In genomic region chr2:104096256-104096655, GRCm38 (mm10) we compare ENCODE assay signal across 9 mouse cellular contexts. TPM values are rescaled to one million over a fixed set of nuclear protein-coding genes. Genes with fewer than 3 reads are reported as not detected.
DNase-seq lines count a peak whose midpoint lies in the region; ATAC-seq and TF ChIP-seq lines count a peak whose summit lies in the region.
"Had no signal": no experiment of that assay in that cellular context is flagged by ENCODE, and none has a peak within 500 bp of the region (broad histone marks: within the 10 kb centered on the region; RNA-seq: fewer than 3 reads in every experiment).

No protein-coding gene starts in this region.

- peak overlapping the region; percentile 51 for H3K9ac ChIP-seq in intestine, postnatal 0 days (ENCODE audit: low read depth, low read length)
- H3K9ac ChIP-seq in midbrain, postnatal 0 days (replicated peaks; ENCODE audit: low read length, poor library complexity, severe bottlenecking), result peak overlapping the region; percentile 42; the same call in 1 of the 2 replicates

- 11% methylated on average over 10 of the region's 10 CpGs for WGBS in kidney, adult 2 months
- WGBS in intestine, postnatal 0 days, result 34% methylated on average over 10 of the region's 10 CpGs
- 41% methylated on average over 10 of the region's 10 CpGs for WGBS in midbrain, postnatal 0 days

- no peak for TF ChIP-seq POLR2A in kidney, adult 2 months (IDR thresholded peaks at IDR 0.05; ENCODE audit: low read depth, low read length)

- peak overlapping the region; percentile 67 for H3K4me2 ChIP-seq in intestine, postnatal 0 days (replicated peaks; ENCODE audit: low read depth)
- H3K4me2 ChIP-seq in midbrain, postnatal 0 days (ENCODE audit: low read depth, low read length, poor library complexity, severe bottlenecking), result peak overlapping the region; percentile 58

- no peaks in the 10 kb centered on the region for H3K27me3 ChIP-seq in kidney, adult 2 months (replicated peaks; ENCODE audit: control insufficient read depth, insufficient read depth, low read length)
- no peaks in the 10 kb centered on the region for H3K27me3 ChIP-seq in intestine, postnatal 0 days (replicated peaks; ENCODE audit: control insufficient read depth, insufficient read depth, low read length)
- no peaks in the 10 kb centered on the region for H3K27me3 ChIP-seq in midbrain, postnatal 0 days (ENCODE audit: insufficient read depth, low read length)

- H3K36me3 ChIP-seq in kidney, adult 2 months (ENCODE audit: control insufficient read depth, insufficient read depth, low read length), result no peaks in the 10 kb centered on the region
- no peaks in the 10 kb centered on the region for H3K36me3 ChIP-seq in intestine, postnatal 0 days (ENCODE audit: control insufficient read depth, insufficient read depth)
- no peaks in the 10 kb centered on the region for H3K36me3 ChIP-seq in midbrain, postnatal 0 days (ENCODE audit: insufficient read depth, low read length)

- no peaks in the 10 kb centered on the region; the same call in 1 of the 2 replicates for H3K4me1 ChIP-seq in kidney, adult 2 months (ENCODE audit: control insufficient read depth, insufficient read depth, low read length)
- H3K4me1 ChIP-seq in brown adipose tissue, adult 24 weeks (ENCODE audit: control insufficient read depth, insufficient read depth, insufficient read length, low read length), result peaks cover 6% of the 10 kb centered on the region; the same call in 1 of the 2 replicates
- H3K4me1 ChIP-seq in intestine, postnatal 0 days (replicated peaks; ENCODE audit: control insufficient read depth, insufficient read depth, low read length), result peaks cover 5% of the 10 kb centered on the region; the same call in 1 of the 2 replicates
- H3K4me1 ChIP-seq in midbrain, postnatal 0 days (ENCODE audit: insufficient read depth, low read length), result no peaks in the 10 kb centered on the region

- no peak for ATAC-seq in intestine, postnatal 0 days
- no peak for ATAC-seq in midbrain, postnatal 0 days (ENCODE audit: low FRiP score)

- peak overlapping the region; percentile 79 for H3K4me3 ChIP-seq in kidney, adult 2 months (ENCODE audit: insufficient read depth, low read depth, low read length)
- H3K4me3 ChIP-seq in brown adipose tissue, adult 24 weeks (ENCODE audit: insufficient read depth, low read depth, low read length), result peak overlapping the region; percentile 71
- H3K4me3 ChIP-seq in intestine, postnatal 0 days (ENCODE audit: low read depth, low read length), result peak overlapping the region; percentile 50
- H3K4me3 ChIP-seq in midbrain, postnatal 0 days (ENCODE audit: low read depth, low read length), result peak overlapping the region; percentile 36

- DNase-seq in kidney, adult 2 months, result peak; percentile 19
- DNase-seq in kidney, adult 18-20 months, result no peak
- DNase-seq in midbrain, postnatal 0 days (ENCODE audit: low spot score), result no peak
- no peak for DNase-seq in right cerebral cortex, postnatal 4 days
- DNase-seq in left cerebral cortex, postnatal 4 days, result no peak
- DNase-seq in adrenal gland, adult 2 months, result no peak

- H3K9me3 ChIP-seq in intestine, postnatal 0 days (ENCODE audit: control insufficient read depth), result no peaks in the 10 kb centered on the region
- H3K9me3 ChIP-seq in midbrain, postnatal 0 days (ENCODE audit: low read length), result no peaks in the 10 kb centered on the region

- no peak for TF ChIP-seq CTCF in kidney, adult 2 months (conservative IDR thresholded peaks at IDR 0.05; ENCODE audit: insufficient read depth, insufficient read length, low read depth, low read length)
- TF ChIP-seq CTCF in intestine, postnatal 0 days (IDR thresholded peaks at IDR 0.05; ENCODE audit: low read depth), result no peak
- no peak for TF ChIP-seq CTCF in midbrain, postnatal 0 days (IDR thresholded peaks at IDR 0.05)

- H3K27ac ChIP-seq in kidney, adult 2 months (ENCODE audit: insufficient read depth, low read depth, low read length), result peak overlapping the region; percentile 94
- H3K27ac ChIP-seq in brown adipose tissue, adult 24 weeks (replicated peaks; ENCODE audit: low read depth, low read length), result peak overlapping the region; percentile 83
- peak overlapping the region; percentile 77 for H3K27ac ChIP-seq in intestine, postnatal 0 days (ENCODE audit: low read depth, low read length)
- H3K27ac ChIP-seq in midbrain, postnatal 0 days (ENCODE audit: low read depth, low read length), result peak overlapping the region; percentile 62; the same call in 1 of the 2 replicates

- intact Hi-C loops in left cerebral cortex, postnatal 4 days (cut with DNase I), result no loop called here

RNA-seq across cellular contexts. Expression of gene Cd59a, which starts 0.7 kb away (rescaled TPM):
- polyA plus RNA-seq in kidney, adult 2 months (2012; rRNA removed), result 31.1 and 31.6 TPM in 2 replicates
- polyA plus RNA-seq in brown adipose tissue, adult 24 weeks (2012; ENCODE audit: insufficient read depth, insufficient read length, missing spikeins), result 174 and 250 TPM in 2 replicates
- 71.9 and 82.3 TPM in 2 replicates for polyA plus RNA-seq in intestine, postnatal 0 days (2015; fragmentation: Nextera tagmentation; extraction: Ambion mirVana)
- total RNA-seq in midbrain, postnatal 0 days (2014; rRNA removed), result 3.2 and 5.7 TPM in 2 replicates
- polyA plus RNA-seq in midbrain, postnatal 0 days (2015; fragmentation: Nextera tagmentation; extraction: Ambion mirVana), result 13.1 and 14.6 TPM in 2 replicates
- 1 to 10 TPM; 1.6 to 2.5 TPM for total RNA-seq in left cerebral cortex, postnatal 4 days (2021)
- 100 to 1,000 TPM; 113 to 117 TPM for total RNA-seq in adrenal gland, adult 2 months (2021)
- polyA plus RNA-seq in adrenal gland, adult 2 months (2012; rRNA removed), result 24.5 and 30.9 TPM in 2 replicates

RNA-seq across cellular contexts. Expression of gene A930018P22Rik, which starts 26.3 kb away (rescaled TPM):
- 0.12 and 0.19 TPM in 2 replicates for polyA plus RNA-seq in kidney, adult 2 months (2012; rRNA removed)
- 1.3 TPM in 1 of 2 replicates, not detected in the other for polyA plus RNA-seq in brown adipose tissue, adult 24 weeks (2012; ENCODE audit: insufficient read depth, insufficient read length, missing spikeins)
- polyA plus RNA-seq in intestine, postnatal 0 days (2015; fragmentation: Nextera tagmentation; extraction: Ambion mirVana), result 0.48 and 0.88 TPM in 2 replicates
- not detected in 2 replicates for total RNA-seq in midbrain, postnatal 0 days (2014; rRNA removed)
- polyA plus RNA-seq in midbrain, postnatal 0 days (2015; fragmentation: Nextera tagmentation; extraction: Ambion mirVana), result 0.26 TPM in 1 of 2 replicates, not detected in the other
- total RNA-seq in left cerebral cortex, postnatal 4 days (2021), result not detected
- total RNA-seq in adrenal gland, adult 2 months (2021), result 1 to 10 TPM in 1 of 2 experiments, under 1 TPM in 1; 0.73 to 1.6 TPM
- polyA plus RNA-seq in adrenal gland, adult 2 months (2012; rRNA removed), result 1.8 and 3.3 TPM in 2 replicates
- total RNA-seq: left cerebral cortex, adult 18-20 months had no signal

RNA-seq across cellular contexts. Expression of gene Cd59b, which starts 26.6 kb away (rescaled TPM):
- 18.5 and 25.0 TPM in 2 replicates for polyA plus RNA-seq in kidney, adult 2 months (2012; rRNA removed)
- 55.9 and 57.5 TPM in 2 replicates for polyA plus RNA-seq in brown adipose tissue, adult 24 weeks (2012; ENCODE audit: insufficient read depth, insufficient read length, missing spikeins)
- 4.3 and 6.3 TPM in 2 replicates for polyA plus RNA-seq in intestine, postnatal 0 days (2015; fragmentation: Nextera tagmentation; extraction: Ambion mirVana)
- 1.5 TPM in 1 of 2 replicates, not detected in the other for total RNA-seq in midbrain, postnatal 0 days (2014; rRNA removed)
- polyA plus RNA-seq in midbrain, postnatal 0 days (2015; fragmentation: Nextera tagmentation; extraction: Ambion mirVana), result 1.5 and 2.4 TPM in 2 replicates
- under 1 TPM in 1 of 2 experiments, not detected in 1; 0.94 TPM for total RNA-seq in left cerebral cortex, postnatal 4 days (2021)
- 10 to 100 TPM; 10.5 to 12.5 TPM for total RNA-seq in adrenal gland, adult 2 months (2021)
- 7.8 and 10.6 TPM in 2 replicates for polyA plus RNA-seq in adrenal gland, adult 2 months (2012; rRNA removed)

RNA-seq across cellular contexts. Expression of gene Gm10799, which starts 27.9 kb away (rescaled TPM):
- not detected in 2 replicates for polyA plus RNA-seq in kidney, adult 2 months (2012; rRNA removed)
- polyA plus RNA-seq in brown adipose tissue, adult 24 weeks (2012; ENCODE audit: insufficient read depth, insufficient read length, missing spikeins), result not detected in 2 replicates
- not detected in 2 replicates for polyA plus RNA-seq in intestine, postnatal 0 days (2015; fragmentation: Nextera tagmentation; extraction: Ambion mirVana)
- not detected in 2 replicates for total RNA-seq in midbrain, postnatal 0 days (2014; rRNA removed)
- not detected in 2 replicates for polyA plus RNA-seq in midbrain, postnatal 0 days (2015; fragmentation: Nextera tagmentation; extraction: Ambion mirVana)
- total RNA-seq in left cerebral cortex, postnatal 4 days (2021), result not detected
- not detected for total RNA-seq in adrenal gland, adult 2 months (2021)
- polyA plus RNA-seq in adrenal gland, adult 2 months (2012; rRNA removed), result not detected in 2 replicates
- total RNA-seq: left cerebral cortex, adult 18-20 months had no signal

RNA-seq across cellular contexts. Expression of gene Gm10912, which starts 30.6 kb away (rescaled TPM):
- 0.14 and 0.18 TPM in 2 replicates for polyA plus RNA-seq in kidney, adult 2 months (2012; rRNA removed)
- not detected in 2 replicates for polyA plus RNA-seq in brown adipose tissue, adult 24 weeks (2012; ENCODE audit: insufficient read depth, insufficient read length, missing spikeins)
- not detected in 2 replicates for polyA plus RNA-seq in intestine, postnatal 0 days (2015; fragmentation: Nextera tagmentation; extraction: Ambion mirVana)
- total RNA-seq in midbrain, postnatal 0 days (2014; rRNA removed), result 0.19 TPM in 1 of 2 replicates, not detected in the other
- polyA plus RNA-seq in midbrain, postnatal 0 days (2015; fragmentation: Nextera tagmentation; extraction: Ambion mirVana), result not detected in 2 replicates
- under 1 TPM in 1 of 2 experiments, not detected in 1; 0.22 TPM for total RNA-seq in left cerebral cortex, postnatal 4 days (2021)
- under 1 TPM; 0.17 to 0.49 TPM for total RNA-seq in adrenal gland, adult 2 months (2021)
- polyA plus RNA-seq in adrenal gland, adult 2 months (2012; rRNA removed), result 0.13 and 0.24 TPM in 2 replicates
